In the genomic region with DNA sequence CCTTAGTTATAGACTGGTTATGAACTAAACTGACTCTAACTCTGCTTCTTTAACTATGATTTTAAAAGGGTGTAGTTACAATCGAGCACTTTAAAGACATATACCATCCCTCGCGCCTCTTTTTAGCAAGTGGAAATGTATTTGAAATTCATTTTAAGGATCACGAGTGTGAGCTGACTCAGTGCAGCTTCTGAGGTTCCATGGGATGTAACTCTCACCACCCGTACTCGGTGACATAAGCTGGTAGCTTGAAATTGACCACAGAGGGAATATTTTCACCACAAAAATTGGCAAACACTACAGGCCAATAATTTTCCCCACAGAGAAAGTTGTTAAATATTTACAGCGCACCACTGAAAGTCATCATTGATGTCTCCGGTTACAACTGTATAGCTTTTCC, we compare ENCODE assay signal across 28 mouse cellular contexts.
"Had no signal": no experiment of that assay in that cellular context is flagged by ENCODE, and none has a peak within 500 bp of the region (broad histone marks: within the 10 kb centered on the region; RNA-seq: fewer than 3 reads in every experiment).

No protein-coding gene starts in this region.

- H3K27me3 ChIP-seq: embryonic facial prominence, embryonic 12.5 days; embryonic facial prominence, embryonic 13.5 days; embryonic facial prominence, embryonic 15.5 days; forebrain, embryonic 12.5 days; forebrain, embryonic 13.5 days; forebrain, embryonic 15.5 days had no signal

- DNase-seq: cerebellum, adult 9-10 months; cerebellum, adult 9-11 months; cerebellum, postnatal 10 days; cerebellum, postnatal 14 days; cerebellum, postnatal 25 days; cerebellum, postnatal 36 days; embryo, embryonic 11 days; forebrain, postnatal 0 days; gastrocnemius, adult 2 months; gastrocnemius, postnatal 10 days; gastrocnemius, postnatal 14 days; gastrocnemius, postnatal 25 days; gastrocnemius, postnatal 36 days; heart, adult 11 months; heart, adult 18-20 months; heart, adult 2 months had no signal

- H3K4me1 ChIP-seq: embryonic facial prominence, embryonic 10.5 days; embryonic facial prominence, embryonic 12.5 days; embryonic facial prominence, embryonic 13.5 days; embryonic facial prominence, embryonic 15.5 days; forebrain, embryonic 10.5 days; forebrain, embryonic 12.5 days; forebrain, embryonic 13.5 days; forebrain, embryonic 15.5 days; heart, embryonic 10.5 days had no signal

- H3K27ac ChIP-seq: embryonic facial prominence, embryonic 10.5 days; embryonic facial prominence, embryonic 12.5 days; embryonic facial prominence, embryonic 13.5 days; embryonic facial prominence, embryonic 15.5 days; forebrain, embryonic 10.5 days; forebrain, embryonic 12.5 days; forebrain, embryonic 13.5 days; forebrain, embryonic 15.5 days; gastrocnemius, adult 2 months; heart, adult 2 months; heart, embryonic 10.5 days had no signal

- H3K36me3 ChIP-seq: embryonic facial prominence, embryonic 10.5 days; embryonic facial prominence, embryonic 12.5 days; embryonic facial prominence, embryonic 13.5 days; embryonic facial prominence, embryonic 15.5 days; forebrain, embryonic 10.5 days; forebrain, embryonic 12.5 days; forebrain, embryonic 15.5 days; heart, embryonic 10.5 days had no signal

- H3K4me3 ChIP-seq: embryonic facial prominence, embryonic 10.5 days; embryonic facial prominence, embryonic 12.5 days; embryonic facial prominence, embryonic 13.5 days; embryonic facial prominence, embryonic 15.5 days; erythroblast, embryonic 14.5 days; forebrain, embryonic 10.5 days; forebrain, embryonic 12.5 days; forebrain, embryonic 13.5 days; forebrain, embryonic 15.5 days; gastrocnemius, adult 2 months; heart, adult 2 months; heart, embryonic 10.5 days had no signal

- ATAC-seq: forebrain, embryonic 13.5 days; forebrain, embryonic 14.5 days; forebrain, embryonic 15.5 days; forebrain, embryonic 16.5 days; forebrain, postnatal 0 days had no signal
